Mouse (Mus musculus): ENCODE measurements at regions not wholly inside any gene's neighbourhood (a gene's known extent, or its start where the extent isn't known, plus 50 kb on each side); places are given as distances from the start of the nearest gene placed in this dataset.
"Not testable (repeated sequence)": the region's sequence is repeated elsewhere in the genome, so short reads cannot be mapped to it uniquely, and the experiment has no call there.

DNA sequence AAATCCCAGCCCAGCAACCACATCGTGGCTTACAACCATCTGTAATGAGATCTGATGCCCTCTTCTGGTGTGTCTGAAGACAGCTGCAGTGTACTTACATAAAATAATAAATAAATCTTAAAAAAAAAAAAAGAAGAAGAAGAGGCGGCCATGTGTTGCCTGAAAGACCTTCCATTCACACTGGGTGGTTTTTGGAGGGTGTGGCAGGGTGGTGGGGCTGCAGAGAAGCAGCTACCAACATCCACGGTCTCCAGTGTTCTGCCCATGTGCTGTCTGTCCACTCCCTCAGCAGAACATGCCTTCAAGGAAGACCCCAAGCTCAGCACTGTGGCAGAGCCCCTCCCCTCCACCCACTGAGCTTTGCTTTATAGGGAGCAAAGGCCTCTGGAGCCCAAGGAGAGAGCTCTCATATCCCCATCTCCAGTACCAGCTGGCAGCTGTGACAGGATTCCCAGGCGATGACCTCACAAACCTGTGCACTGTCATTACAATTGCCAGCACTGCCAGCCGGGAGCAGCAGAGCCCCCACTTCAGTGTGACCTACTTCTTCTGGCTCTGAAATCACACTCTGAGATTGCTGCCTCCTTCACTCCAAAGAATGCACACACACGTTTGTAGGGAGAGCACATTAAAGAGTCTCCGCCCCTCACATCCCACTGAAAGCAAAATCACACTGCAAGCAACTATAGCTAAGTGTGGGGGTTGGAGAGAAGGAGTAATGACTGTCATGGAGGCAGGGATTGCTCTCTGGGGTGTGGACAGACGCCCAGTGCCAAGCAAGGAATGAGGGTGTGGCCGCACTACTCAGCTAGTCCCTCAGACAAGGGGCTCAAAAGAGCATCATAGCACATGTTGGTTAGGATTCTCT, 82.8 kb upstream of the Klf13 start:
- no peaks in the 10 kb centered on the region for H3K9me3 ChIP-seq
- H3K36me3 ChIP-seq, result no peaks in the 10 kb centered on the region
- no peaks in the 10 kb centered on the region for H3K4me1 ChIP-seq (replicated peaks)
- no peak overlapping the region for H3K4me3 ChIP-seq (replicated peaks)
- H3K9ac ChIP-seq, result no peak overlapping the region
- 57% methylated on average over 9 of the region's 9 CpGs for WGBS
- H3K4me2 ChIP-seq (replicated peaks), result no peak overlapping the region
- H3K27ac ChIP-seq, result no peak overlapping the region
- ATAC-seq, result 0 out of 2 replicates have a peak, but pooled peaks have one; percentile 28
- H3K27me3 ChIP-seq (replicated peaks), result no peaks in the 10 kb centered on the region

GRCm38 (mm10) chr7:64018107-64018506, 79.4 kb upstream of the Klf13 start:
- Histone ChIP-seq H3K36me3 (no peaks in the 10 kb centered on the region), H3K9me3 (no peaks in the 10 kb centered on the region), H3K9ac (no peak overlapping the region), H3K27me3 (replicated peaks) (no peaks in the 10 kb centered on the region), H3K4me3 (replicated peaks) (no peak overlapping the region), H3K27ac (no peak overlapping the region), H3K4me2 (replicated peaks) (no peak overlapping the region), H3K4me1 (replicated peaks) (no peaks in the 10 kb centered on the region)
- ATAC-seq, result no peak
- 71% methylated on average over 3 of the region's 3 CpGs for WGBS

DNA sequence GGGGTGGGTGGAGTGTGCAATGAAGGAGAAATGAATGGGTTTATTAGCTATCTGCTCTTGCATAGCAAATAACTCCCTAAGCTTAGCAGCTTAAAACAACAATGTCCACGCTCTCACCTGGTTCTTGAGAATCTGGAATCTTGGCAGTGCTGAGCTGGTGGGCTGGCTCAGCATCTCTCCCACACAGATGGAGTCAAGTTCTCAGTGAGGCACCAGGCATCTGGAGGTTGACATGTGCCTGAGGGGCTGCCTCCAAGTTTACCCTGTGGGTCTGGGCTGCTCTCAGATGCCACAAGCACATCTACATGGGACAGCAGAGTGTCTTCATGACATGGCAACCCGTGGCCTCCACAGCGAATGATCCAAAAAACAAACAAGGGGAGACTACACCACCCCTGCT, 78.2 kb upstream of the Klf13 start:
- no peak for ATAC-seq
- WGBS, result 78% methylated on average over 3 of the region's 3 CpGs

GRCm38 (mm10) chr7:64015136-64015535, 76.4 kb upstream of the Klf13 start:
- not testable (repeated sequence) for H3K4me1 ChIP-seq (replicated peaks); H3K36me3 ChIP-seq; H3K27ac ChIP-seq; H3K9me3 ChIP-seq; H3K4me3 ChIP-seq (replicated peaks); ATAC-seq; H3K4me2 ChIP-seq (replicated peaks); H3K27me3 ChIP-seq (replicated peaks); H3K9ac ChIP-seq
- WGBS, result 98% methylated on average over 2 of the region's 2 CpGs

More for the DNA sequence above, 78.2 kb upstream of the Klf13 start:
- no peaks in the 10 kb centered on the region for H3K9me3 ChIP-seq
- H3K27ac ChIP-seq, result no peak overlapping the region
- H3K27me3 ChIP-seq (replicated peaks), result no peaks in the 10 kb centered on the region
- no peak overlapping the region for H3K4me2 ChIP-seq (replicated peaks)
- no peak overlapping the region for H3K4me3 ChIP-seq (replicated peaks)
- H3K36me3 ChIP-seq, result no peaks in the 10 kb centered on the region
- no peaks in the 10 kb centered on the region for H3K4me1 ChIP-seq (replicated peaks)
- no peak overlapping the region for H3K9ac ChIP-seq

- WGBS, result 82% methylated on average over 7 of the region's 7 CpGs
- H3K4me3 ChIP-seq (replicated peaks), result no peak overlapping the region
- ATAC-seq, result no peak
- H3K4me1 ChIP-seq (replicated peaks), result no peaks in the 10 kb centered on the region
- H3K9me3 ChIP-seq, result no peaks in the 10 kb centered on the region
- no peak overlapping the region for H3K27ac ChIP-seq
- no peak overlapping the region for H3K9ac ChIP-seq
- H3K4me2 ChIP-seq (replicated peaks), result no peak overlapping the region
- no peaks in the 10 kb centered on the region for H3K36me3 ChIP-seq
- no peaks in the 10 kb centered on the region for H3K27me3 ChIP-seq (replicated peaks)
These were observed 75.5 kb upstream of the Klf13 start for GRCm38 (mm10) chr7:64014227-64014626.

DNA sequence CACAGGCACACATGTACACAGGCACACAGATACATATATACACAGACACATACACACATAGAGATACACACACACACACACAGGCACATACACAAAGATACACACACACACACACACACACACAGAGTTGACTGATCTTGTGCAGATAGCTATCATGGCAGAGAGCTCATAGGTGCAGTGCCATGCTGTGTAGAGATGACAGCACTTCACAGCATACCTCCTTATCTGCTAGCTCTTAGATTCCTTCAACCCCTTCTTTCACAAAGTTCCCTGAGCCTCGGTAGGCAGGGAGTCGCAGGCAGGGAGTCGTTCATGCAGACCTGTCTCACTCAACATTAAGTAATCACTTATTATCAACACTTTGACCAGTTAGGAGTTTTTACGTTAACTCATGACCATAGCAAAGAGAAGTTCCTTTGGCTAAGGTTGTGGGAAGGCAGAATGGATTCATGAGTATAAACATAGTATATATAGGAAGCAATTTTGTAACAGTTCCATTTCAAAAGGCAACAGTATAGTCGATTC, 74.4 kb upstream of the Klf13 start:
- Histone ChIP-seq H3K27me3 (replicated peaks) (no peaks in the 10 kb centered on the region), H3K9ac (no peak overlapping the region), H3K4me1 (replicated peaks) (no peaks in the 10 kb centered on the region), H3K9me3 (no peaks in the 10 kb centered on the region), H3K36me3 (no peaks in the 10 kb centered on the region), H3K4me3 (replicated peaks) (no peak overlapping the region), H3K4me2 (replicated peaks) (no peak overlapping the region), H3K27ac (no peak overlapping the region)
- WGBS, result 61% methylated on average over 5 of the region's 5 CpGs
- ATAC-seq, result no peak

- H3K4me1 ChIP-seq (replicated peaks), result no peaks in the 10 kb centered on the region
- no peaks in the 10 kb centered on the region for H3K9me3 ChIP-seq
- no peaks in the 10 kb centered on the region for H3K36me3 ChIP-seq
- H3K4me2 ChIP-seq (replicated peaks), result no peak overlapping the region
- no peaks in the 10 kb centered on the region for H3K27me3 ChIP-seq (replicated peaks)
- no peak overlapping the region for H3K9ac ChIP-seq
- H3K4me3 ChIP-seq (replicated peaks), result no peak overlapping the region
- WGBS, result 84% methylated on average over 8 of the region's 8 CpGs
- no peak overlapping the region for H3K27ac ChIP-seq
- ATAC-seq, result no peak
These were observed 73.5 kb upstream of the Klf13 start for GRCm38 (mm10) chr7:64012268-64012601.

- H3K9ac ChIP-seq, result no peak overlapping the region
- H3K4me1 ChIP-seq (replicated peaks), result no peaks in the 10 kb centered on the region
- 0 out of 2 replicates have a peak overlapping the region, but pooled peaks have one; percentile 17 for H3K27ac ChIP-seq
- no peak overlapping the region for H3K4me2 ChIP-seq (replicated peaks)
- H3K4me3 ChIP-seq (replicated peaks), result no peak overlapping the region
- H3K27me3 ChIP-seq (replicated peaks), result no peaks in the 10 kb centered on the region
- H3K9me3 ChIP-seq, result no peaks in the 10 kb centered on the region
- peak; percentile 47; the same call in 1 of the 2 replicates for ATAC-seq
- H3K36me3 ChIP-seq, result no peaks in the 10 kb centered on the region
- 47% methylated on average over 13 of the region's 13 CpGs for WGBS
These were observed 73.0 kb upstream of the Klf13 start for GRCm38 (mm10) chr7:64011563-64012267.

DNA sequence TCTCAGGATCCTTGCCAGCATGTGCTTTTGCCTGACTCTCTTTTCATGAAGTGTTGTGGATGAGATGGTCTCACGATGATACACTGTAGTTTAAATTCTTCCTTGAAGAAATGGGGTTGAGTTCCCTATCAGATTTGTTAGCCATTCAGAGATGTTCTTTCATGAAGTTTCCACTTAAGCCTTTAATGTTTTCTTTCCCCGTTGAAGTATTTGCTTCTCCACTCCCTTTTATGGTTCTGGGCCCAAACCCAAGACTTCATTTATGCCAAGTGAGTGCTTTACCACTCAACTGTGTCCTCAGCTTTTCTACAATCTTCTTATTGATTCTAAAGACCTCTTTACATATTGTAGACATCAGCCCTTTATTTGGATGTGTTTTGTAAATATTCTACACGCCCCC, 71.9 kb upstream of the Klf13 start:
- no peak overlapping the region for H3K9ac ChIP-seq
- H3K4me2 ChIP-seq (replicated peaks), result no peak overlapping the region
- H3K9me3 ChIP-seq, result no peaks in the 10 kb centered on the region
- no peaks in the 10 kb centered on the region for H3K4me1 ChIP-seq (replicated peaks)
- H3K36me3 ChIP-seq, result no peaks in the 10 kb centered on the region
- ATAC-seq, result no peak
- H3K27ac ChIP-seq, result no peak overlapping the region
- H3K4me3 ChIP-seq (replicated peaks), result no peak overlapping the region
- H3K27me3 ChIP-seq (replicated peaks), result no peaks in the 10 kb centered on the region
- WGBS, result 79% methylated on average over 3 of the region's 3 CpGs

- H3K4me2 ChIP-seq (replicated peaks), result no peak overlapping the region
These were observed 69.1 kb upstream of the Klf13 start for GRCm38 (mm10) chr7:64007766-64008165.

GRCm38 (mm10) chr7:64006935-64007334, 68.2 kb upstream of the Klf13 start:
- no peak overlapping the region for H3K4me3 ChIP-seq (replicated peaks)
- WGBS, result 83% methylated on average over 4 of the region's 4 CpGs
- H3K4me1 ChIP-seq (replicated peaks), result no peaks in the 10 kb centered on the region
- no peaks in the 10 kb centered on the region for H3K27me3 ChIP-seq (replicated peaks)
- H3K36me3 ChIP-seq, result no peaks in the 10 kb centered on the region
- H3K9me3 ChIP-seq, result no peaks in the 10 kb centered on the region
- H3K27ac ChIP-seq, result no peak overlapping the region
- no peak overlapping the region for H3K9ac ChIP-seq
- no peak overlapping the region for H3K4me2 ChIP-seq (replicated peaks)
- ATAC-seq, result no peak

More at GRCm38 (mm10) chr7:64007766-64008165, 69.1 kb upstream of the Klf13 start:
- H3K9me3 ChIP-seq, result no peaks in the 10 kb centered on the region
- no peaks in the 10 kb centered on the region for H3K4me1 ChIP-seq (replicated peaks)
- 63% methylated on average over 3 of the region's 3 CpGs for WGBS
- no peaks in the 10 kb centered on the region for H3K27me3 ChIP-seq (replicated peaks)
- H3K27ac ChIP-seq, result no peak overlapping the region
- no peak for ATAC-seq
- H3K9ac ChIP-seq, result no peak overlapping the region
- no peaks in the 10 kb centered on the region for H3K36me3 ChIP-seq
- no peak overlapping the region for H3K4me3 ChIP-seq (replicated peaks)

- Histone ChIP-seq H3K9me3 (no peaks in the 10 kb centered on the region), H3K4me1 (replicated peaks) (no peaks in the 10 kb centered on the region), H3K36me3 (no peaks in the 10 kb centered on the region), H3K9ac (no peak overlapping the region), H3K4me3 (replicated peaks) (no peak overlapping the region), H3K4me2 (replicated peaks) (no peak overlapping the region), H3K27me3 (replicated peaks) (no peaks in the 10 kb centered on the region), H3K27ac (no peak overlapping the region)
- WGBS, result 89% methylated on average over 1 of the region's 1 CpGs
- ATAC-seq, result no peak
These were observed 67.0 kb upstream of the Klf13 start for GRCm38 (mm10) chr7:64005765-64006164.

Data from intestine, embryonic 15.5 days (tissue).